Mouse (Mus musculus) midbrain, embryonic 15.5 days (tissue): ENCODE measurements around the gene Suclg2. TPM values are rescaled to one million over a fixed set of nuclear protein-coding genes. Genes with fewer than 3 reads are reported as not detected.

Experiments used
- ATAC-seq: fragments of 200-750 bp; cut with Nextera tagmentation; replicated peaks from 2 replicates; pipeline ENCODE4 v1.8.0; 2017; ENCODE audit warnings: moderate TSS enrichment
- H3K27ac ChIP-seq: fragments of 300-500 bp; sonication (generic); 2 replicates; pipeline ENCODE4 v1.5.1; 2015; ENCODE audit warnings: mild to moderate bottlenecking, inconsistent platforms
- H3K27me3 ChIP-seq: fragments of 300-500 bp; sonication (generic); replicated peaks from 2 replicates; pipeline ENCODE4 v1.6.1; 2015; ENCODE audit warnings: inconsistent platforms
- H3K36me3 ChIP-seq: fragments of 300-500 bp; sonication (generic); replicated peaks from 2 replicates; pipeline ENCODE4 v1.6.1; 2015; ENCODE audit warnings: inconsistent platforms
- H3K4me1 ChIP-seq: fragments of 300-500 bp; sonication (generic); 2 replicates; pipeline ENCODE4 v1.6.1; 2015; ENCODE audit warnings: inconsistent platforms
- H3K4me2 ChIP-seq: fragments of 300-500 bp; sonication (generic); 2 replicates; pipeline ENCODE4 v1.6.1; 2015; ENCODE audit warnings: inconsistent platforms, mild to moderate bottlenecking, moderate library complexity
- H3K4me3 ChIP-seq: fragments of 300-500 bp; sonication (generic); 2 replicates; pipeline ENCODE4 v1.5.1; 2015; ENCODE audit warnings: mild to moderate bottlenecking, inconsistent platforms
- H3K9ac ChIP-seq: fragments of 300-500 bp; sonication (generic); 2 replicates; pipeline ENCODE4 v1.6.1; 2015; ENCODE audit warnings: mild to moderate bottlenecking, inconsistent platforms
- H3K9me3 ChIP-seq: fragments of 300-500 bp; sonication (generic); 2 replicates; pipeline ENCODE4 v1.6.1; 2016; ENCODE audit warnings: inconsistent platforms
- WGBS: fragments of 180-500 bp; shearing (Covaris S2); methylation state at CpG from one replicate; pipeline ENCODE4 v1.1.7; 2015; ENCODE audit warnings: mixed read lengths; 5-methylcytosine and 5-hydroxymethylcytosine counted together
- polyA plus RNA-seq: library from polyadenylated mRNA; unstranded; fragments of >200 nt; fragmentation: Nextera tagmentation; extraction: Ambion mirVana; gene quantifications from 2 replicates; pipeline ENCODE4 v1.2.1, GENCODE M21; 2015

Suclg2 gene
- 13.6 and 14.9 TPM in 2 replicates for polyA plus RNA-seq

DNA sequence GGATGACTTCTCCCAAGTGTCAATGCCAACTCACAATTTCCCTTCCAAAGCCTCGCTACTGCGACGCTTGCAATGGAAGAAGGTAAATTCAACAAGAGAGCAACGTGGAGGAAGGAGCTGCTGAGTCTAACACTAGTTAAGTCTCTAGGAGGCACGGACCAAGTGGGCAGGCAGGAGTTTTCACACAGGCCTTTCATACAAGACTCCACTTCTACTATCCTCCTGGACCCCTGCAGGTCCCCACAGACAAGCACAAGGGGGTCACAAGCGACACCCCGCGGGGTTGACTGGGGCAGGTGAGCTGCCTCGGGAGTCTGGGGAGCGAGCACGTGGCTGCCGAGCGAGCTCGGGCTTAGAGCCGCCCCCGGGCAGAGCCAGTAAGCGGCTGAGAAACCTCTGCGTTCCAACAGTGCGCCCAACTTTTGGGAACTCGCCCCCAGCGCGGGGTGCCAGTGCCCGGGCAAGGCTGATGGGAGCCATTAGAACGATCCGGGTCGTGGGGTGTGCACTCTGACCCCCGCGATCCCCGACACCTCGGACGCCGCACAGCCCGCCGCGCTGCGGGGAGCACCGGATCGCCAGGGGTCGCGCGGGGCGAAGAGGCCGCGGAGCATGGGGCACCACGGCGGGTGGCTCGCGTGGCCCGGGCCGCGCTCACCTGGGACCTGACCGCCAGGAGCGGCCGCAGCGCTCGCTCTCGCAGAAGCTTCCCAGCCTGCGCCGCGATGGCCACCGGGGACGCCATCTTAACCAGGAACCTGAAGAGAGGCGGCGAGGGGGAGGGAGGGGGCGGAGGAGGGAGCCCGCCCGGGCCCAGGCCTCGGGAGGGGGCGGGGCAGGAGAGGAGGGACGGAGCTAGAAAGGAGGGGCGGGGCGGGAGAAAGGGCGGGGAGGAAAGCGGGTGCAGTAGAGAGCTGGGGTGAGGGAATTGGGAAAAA is at the start of gene Suclg2:
Gene Suclg2, minus strand, starts transcription at position 770 of the 938 bp plus-strand sequence.
- H3K9me3 ChIP-seq: no peaks in the 10 kb centered on the region; the same call in 1 of the 2 replicates

GRCm38 (mm10) chr6:95766566-95766965 is 48.0 kb upstream of the Suclg2 start:
- H3K36me3 ChIP-seq: no peaks in the 10 kb centered on the region
- H3K9me3 ChIP-seq: no peaks in the 10 kb centered on the region
- no peaks in the 10 kb centered on the region for H3K27me3 ChIP-seq
- H3K4me2 ChIP-seq: no peak overlapping the region
- no peak overlapping the region for H3K9ac ChIP-seq
- WGBS: 74% methylated on average over 4 of the region's 4 CpGs
- ATAC-seq: no peak
- no peak overlapping the region for H3K4me3 ChIP-seq
- H3K4me1 ChIP-seq: no peaks in the 10 kb centered on the region
- H3K27ac ChIP-seq: no peak overlapping the region

More for the DNA sequence above, at the start of gene Suclg2:
- Histone ChIP-seq H3K4me3 (peak within 1 kb of the TSS; percentile 69), H3K4me1 (peaks cover 4% of the 10 kb centered on the region), H3K27ac (peak within 1 kb of the TSS; percentile 53), H3K27me3 (no peaks in the 10 kb centered on the region; the same call in 1 of the 2 replicates), H3K36me3 (no peaks in the 10 kb centered on the region), H3K9ac (peak within 1 kb of the TSS; percentile 74), H3K4me2 (peak within 1 kb of the TSS; percentile 94)
- WGBS: under 1% methylated on average over 63 of the region's 74 CpGs
- ATAC-seq: peak; percentile 90

- H3K9me3 ChIP-seq: no peaks in the 10 kb centered on the region
- H3K27me3 ChIP-seq: no peaks in the 10 kb centered on the region
- no peaks in the 10 kb centered on the region for H3K4me1 ChIP-seq
- no peak overlapping the region for H3K4me3 ChIP-seq
- no peak overlapping the region for H3K4me2 ChIP-seq
- H3K9ac ChIP-seq: no peak overlapping the region
- 93% methylated on average over 10 of the region's 10 CpGs for WGBS
- no peaks in the 10 kb centered on the region for H3K36me3 ChIP-seq
- H3K27ac ChIP-seq: no peak overlapping the region
- no peak for ATAC-seq
Observed at GRCm38 (mm10) chr6:95759558-95760172, 41.1 kb upstream of the Suclg2 start.

GRCm38 (mm10) chr6:95742378-95742777 is 23.8 kb upstream of the Suclg2 start:
- Histone ChIP-seq H3K9ac (no peak overlapping the region), H3K4me2 (no peak overlapping the region), H3K36me3 (no peaks in the 10 kb centered on the region), H3K27me3 (no peaks in the 10 kb centered on the region), H3K4me3 (no peak overlapping the region), H3K27ac (no peak overlapping the region), H3K4me1 (no peaks in the 10 kb centered on the region), H3K9me3 (no peaks in the 10 kb centered on the region)
- WGBS: 85% methylated on average over 4 of the region's 4 CpGs
- ATAC-seq: no peak

DNA sequence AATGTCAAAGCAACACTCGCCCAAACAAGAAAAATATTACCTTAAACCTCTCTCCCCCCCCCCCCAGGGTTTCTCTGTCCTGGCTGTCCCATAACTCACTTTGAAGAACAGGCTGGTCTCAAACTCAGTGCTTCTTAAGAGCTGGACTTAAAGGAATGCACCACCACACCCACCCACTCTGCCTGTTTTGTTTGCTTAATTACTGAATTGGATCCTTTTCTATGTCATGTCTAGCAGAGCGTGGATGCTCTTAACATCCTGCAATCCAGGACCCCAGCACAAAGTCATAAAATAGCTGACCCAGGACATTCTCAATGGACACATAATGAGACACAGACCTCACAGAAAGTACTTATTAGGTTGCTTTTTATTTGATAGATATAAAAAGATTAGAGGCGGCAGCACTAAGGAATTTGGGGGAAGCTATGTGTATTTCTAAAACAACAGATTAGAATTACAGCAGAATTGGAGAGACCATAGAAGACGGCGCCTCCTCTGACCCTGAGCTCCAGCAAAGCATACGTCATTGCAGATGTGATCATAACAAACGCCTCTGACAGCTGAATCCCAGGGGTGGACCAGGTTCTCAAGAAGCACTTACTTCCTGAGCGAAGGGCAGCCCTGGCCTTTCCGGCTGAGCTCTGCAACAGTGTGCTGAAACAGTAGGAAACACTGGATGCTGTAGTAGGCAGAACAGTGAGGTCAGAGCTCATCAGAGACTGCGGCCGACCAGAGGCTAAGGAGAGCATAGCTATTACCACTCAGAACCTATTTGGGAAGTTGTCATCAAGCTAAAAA is 13.2 kb upstream of the Suclg2 start:
- no peak overlapping the region for H3K4me2 ChIP-seq
- no peak overlapping the region for H3K9ac ChIP-seq
- 58% methylated on average over 11 of the region's 11 CpGs for WGBS
- no peaks in the 10 kb centered on the region for H3K27me3 ChIP-seq
- H3K9me3 ChIP-seq: no peaks in the 10 kb centered on the region
- no peak overlapping the region for H3K27ac ChIP-seq
- ATAC-seq: no peak
- no peaks in the 10 kb centered on the region for H3K36me3 ChIP-seq
- H3K4me1 ChIP-seq: no peaks in the 10 kb centered on the region
- H3K4me3 ChIP-seq: no peak overlapping the region

GRCm38 (mm10) chr6:95729399-95729798 is 10.8 kb upstream of the Suclg2 start:
- no peaks in the 10 kb centered on the region for H3K27me3 ChIP-seq
- no peaks in the 10 kb centered on the region for H3K4me1 ChIP-seq
- WGBS: 85% methylated on average over 5 of the region's 5 CpGs
- H3K36me3 ChIP-seq: no peaks in the 10 kb centered on the region
- no peak overlapping the region for H3K27ac ChIP-seq
- no peaks in the 10 kb centered on the region for H3K9me3 ChIP-seq
- no peak overlapping the region for H3K9ac ChIP-seq
- no peak overlapping the region for H3K4me2 ChIP-seq
- ATAC-seq: no peak
- H3K4me3 ChIP-seq: no peak overlapping the region

GRCm38 (mm10) chr6:95725281-95725680 is 6.7 kb upstream of the Suclg2 start:
- Histone ChIP-seq H3K27ac (no peak overlapping the region), H3K4me2 (no peak overlapping the region), H3K9ac (no peak overlapping the region), H3K36me3 (no peaks in the 10 kb centered on the region), H3K9me3 (no peaks in the 10 kb centered on the region; the same call in 1 of the 2 replicates), H3K4me1 (no peaks in the 10 kb centered on the region), H3K27me3 (no peaks in the 10 kb centered on the region; the same call in 1 of the 2 replicates), H3K4me3 (no peak overlapping the region)
- WGBS: 37% methylated on average over 6 of the region's 6 CpGs
- no peak for ATAC-seq

DNA sequence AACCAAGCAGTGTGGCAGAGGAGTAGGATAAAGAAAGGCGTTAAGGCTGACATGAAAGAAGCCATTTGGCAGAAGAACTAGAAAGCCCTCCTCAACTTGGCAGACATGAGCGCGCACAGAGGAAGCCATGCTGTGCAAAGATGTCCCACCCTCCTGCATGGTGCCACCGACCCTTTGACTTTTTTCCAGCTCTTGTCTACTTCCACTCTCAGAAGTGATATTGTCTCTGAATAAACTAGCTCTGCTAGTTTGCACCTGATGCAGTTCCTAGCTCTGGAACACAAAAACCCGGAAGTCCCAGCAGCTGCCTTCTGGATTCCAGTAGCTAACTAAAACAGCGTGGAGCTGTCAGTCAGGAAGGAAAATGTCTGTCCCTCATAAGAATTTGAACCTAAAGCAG is 4.8 kb upstream of the Suclg2 start:
- no peak overlapping the region for H3K27ac ChIP-seq
- H3K9me3 ChIP-seq: no peaks in the 10 kb centered on the region; the same call in 1 of the 2 replicates
- H3K4me3 ChIP-seq: no peak overlapping the region
- no peak overlapping the region for H3K9ac ChIP-seq
- WGBS: 85% methylated on average over 6 of the region's 6 CpGs
- no peaks in the 10 kb centered on the region for H3K4me1 ChIP-seq
- no peaks in the 10 kb centered on the region; the same call in 1 of the 2 replicates for H3K27me3 ChIP-seq
- no peak for ATAC-seq
- no peak overlapping the region for H3K4me2 ChIP-seq
- no peaks in the 10 kb centered on the region for H3K36me3 ChIP-seq

DNA sequence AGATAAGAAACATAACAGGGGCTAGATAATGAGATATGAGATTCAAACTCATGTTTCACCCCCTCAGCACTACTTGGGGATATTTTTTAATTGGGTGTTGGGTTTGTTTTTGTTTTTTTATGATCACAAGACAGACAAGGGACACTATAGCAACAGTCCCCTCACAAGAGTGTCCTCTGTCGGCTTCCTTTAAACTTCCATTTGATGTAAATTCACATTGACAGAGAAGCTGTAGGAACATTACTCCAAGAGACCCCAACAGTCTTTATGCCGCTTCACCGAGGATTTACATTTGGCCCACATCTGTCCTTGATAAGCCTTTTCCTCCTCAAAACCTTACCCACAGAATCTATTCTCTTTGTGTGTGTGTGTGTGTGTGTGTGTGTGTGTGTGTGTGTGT is 1.2 kb upstream of the Suclg2 start:
- H3K9ac ChIP-seq: no peak overlapping the region
- no peak overlapping the region for H3K27ac ChIP-seq
- no peaks in the 10 kb centered on the region; the same call in 1 of the 2 replicates for H3K27me3 ChIP-seq
- WGBS: 65% methylated on average over 3 of the region's 3 CpGs
- H3K4me3 ChIP-seq: no peak overlapping the region
- H3K9me3 ChIP-seq: no peaks in the 10 kb centered on the region; the same call in 1 of the 2 replicates
- ATAC-seq: no peak
- no peaks in the 10 kb centered on the region for H3K36me3 ChIP-seq
- peaks cover 4% of the 10 kb centered on the region for H3K4me1 ChIP-seq
- no peak overlapping the region for H3K4me2 ChIP-seq

- peak overlapping the region; percentile 69 for H3K4me3 ChIP-seq
- ATAC-seq: peak; percentile 62
Observed at GRCm38 (mm10) chr6:95718969-95719333, 351 bp upstream of the Suclg2 start.

DNA sequence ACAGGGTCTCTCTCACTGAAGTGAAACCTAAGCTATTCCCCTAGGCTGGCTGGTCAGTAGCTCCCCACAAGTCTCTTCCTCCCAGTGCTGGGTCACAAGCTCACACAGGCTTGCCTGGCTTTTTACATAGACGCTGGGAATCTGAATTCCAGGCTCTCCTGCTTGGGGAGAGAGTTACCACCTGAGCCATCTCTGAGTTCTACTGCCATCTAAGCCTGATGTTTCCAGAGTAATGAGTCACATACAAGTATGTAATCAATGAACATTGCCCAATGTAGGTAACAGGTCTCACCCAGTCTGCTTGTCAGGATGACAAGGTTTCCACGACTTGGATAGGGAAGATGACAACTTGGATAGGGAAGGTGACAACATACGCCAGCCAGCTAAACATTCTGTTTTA is 1.5 kb downstream of the Suclg2 start:
- no peaks in the 10 kb centered on the region; the same call in 1 of the 2 replicates for H3K9me3 ChIP-seq
- H3K27ac ChIP-seq: no peak overlapping the region
- no peak overlapping the region for H3K4me3 ChIP-seq
- no peaks in the 10 kb centered on the region; the same call in 1 of the 2 replicates for H3K27me3 ChIP-seq
- H3K9ac ChIP-seq: no peak overlapping the region
- H3K4me2 ChIP-seq: no peak overlapping the region
- WGBS: 79% methylated on average over 3 of the region's 3 CpGs
- H3K36me3 ChIP-seq: no peaks in the 10 kb centered on the region
- peaks cover 7% of the 10 kb centered on the region for H3K4me1 ChIP-seq
- ATAC-seq: no peak

More at GRCm38 (mm10) chr6:95718969-95719333, 351 bp upstream of the Suclg2 start:
- Histone ChIP-seq H3K4me1 (peaks cover 4% of the 10 kb centered on the region), H3K27ac (peak overlapping the region; percentile 53), H3K9ac (peak overlapping the region; percentile 74), H3K27me3 (no peaks in the 10 kb centered on the region; the same call in 1 of the 2 replicates), H3K9me3 (no peaks in the 10 kb centered on the region; the same call in 1 of the 2 replicates), H3K4me2 (peak overlapping the region; percentile 94), H3K36me3 (no peaks in the 10 kb centered on the region)
- WGBS: 0% methylated on average over 1 of the region's 1 CpGs

- no peak overlapping the region for H3K27ac ChIP-seq
- H3K4me3 ChIP-seq: no peak overlapping the region
- no peaks in the 10 kb centered on the region; the same call in 1 of the 2 replicates for H3K27me3 ChIP-seq
- H3K9ac ChIP-seq: no peak overlapping the region
- no peaks in the 10 kb centered on the region for H3K9me3 ChIP-seq
- no peak overlapping the region for H3K4me2 ChIP-seq
- WGBS: 93% methylated on average over 5 of the region's 5 CpGs
- H3K4me1 ChIP-seq: peaks cover 7% of the 10 kb centered on the region
- ATAC-seq: no peak
- H3K36me3 ChIP-seq: no peaks in the 10 kb centered on the region
Observed at GRCm38 (mm10) chr6:95716476-95716875, 2.1 kb downstream of the Suclg2 start.
